Mouse (Mus musculus) urinary bladder, postnatal 36 days (tissue): ENCODE measurements around the gene Trib3.

Source experiments
- DNase-seq, 2 experiments: peaks; one replicate each; pipeline ENCODE4 v3.0.0; 2022; ENCODE audit warnings: low spot score in 2 of 2, mixed read lengths in 1 of 2

The Trib3 gene

DNA sequence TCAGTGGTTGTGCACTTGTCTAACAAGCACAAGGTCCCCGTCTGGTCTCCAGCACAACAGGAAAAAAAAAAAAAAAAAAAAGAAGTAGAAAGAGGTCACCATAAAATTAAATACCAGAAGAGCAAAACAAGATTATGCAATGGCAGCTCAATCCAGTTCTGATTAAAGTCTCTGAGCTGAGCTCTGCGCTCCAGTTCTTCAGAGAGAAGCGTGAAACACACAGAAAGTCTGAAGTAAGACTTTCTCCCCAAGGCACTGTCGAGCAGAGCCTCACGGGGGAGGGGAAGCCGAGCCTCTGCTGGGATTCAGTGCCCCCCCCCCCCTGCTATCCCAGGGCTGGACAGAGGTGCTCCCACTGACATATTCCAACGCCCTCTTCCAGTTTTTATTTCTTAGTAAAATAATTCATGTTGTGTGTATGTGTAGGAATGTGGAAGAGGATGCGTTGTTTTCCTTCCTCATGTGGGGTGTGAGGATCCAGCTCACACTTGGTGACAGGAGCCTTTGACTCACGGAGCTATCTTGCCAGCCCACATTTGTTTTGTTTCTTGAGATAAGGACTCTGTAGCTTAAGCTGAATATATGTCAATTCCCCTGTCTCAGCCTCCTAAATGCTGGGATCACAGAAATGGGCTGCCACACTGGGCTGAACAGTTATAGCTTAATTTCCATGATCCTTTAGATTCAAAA, 3.1 kb upstream of the Trib3 start:
- no peak for DNase-seq

DNA sequence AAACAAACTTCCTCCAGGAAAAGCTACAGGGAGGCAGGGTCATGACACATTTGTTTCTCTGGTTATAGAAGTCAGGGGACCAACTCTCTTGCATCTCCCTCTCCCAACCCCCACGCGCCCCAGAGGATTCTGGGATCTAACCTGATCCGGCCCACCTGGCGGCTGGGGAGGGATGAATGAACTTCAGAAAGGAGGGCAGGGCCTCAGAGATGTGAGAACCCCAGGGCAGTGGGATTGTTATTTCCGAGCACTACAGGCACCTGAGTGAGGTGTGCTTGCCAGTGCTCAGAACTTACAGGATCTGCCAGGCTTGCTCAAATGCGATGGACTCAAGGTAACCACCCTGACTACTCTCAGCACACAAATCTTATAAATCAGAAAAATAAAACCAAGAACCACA, 1.6 kb upstream of the Trib3 start:
- DNase-seq, result no peak

DNA sequence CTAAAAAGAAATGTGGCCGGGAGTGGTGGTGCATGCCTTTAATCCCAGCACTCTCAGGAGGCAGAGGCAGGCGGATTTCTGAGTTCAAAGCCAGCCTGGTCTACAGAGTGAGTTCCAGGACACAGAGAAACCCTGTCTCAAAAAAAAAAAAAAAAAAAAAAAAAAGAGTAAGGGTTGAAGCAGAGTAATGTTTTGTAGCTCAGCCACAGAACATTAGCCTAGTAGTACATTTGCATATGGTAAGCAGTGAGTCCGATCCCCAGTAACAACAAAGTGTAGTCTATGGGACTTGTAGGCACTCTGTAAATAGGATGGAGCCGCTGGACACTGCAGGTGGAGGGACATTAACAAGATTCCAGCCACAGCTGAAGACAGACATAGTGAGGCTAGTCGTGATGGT, 1.1 kb upstream of the Trib3 start:
- DNase-seq, result no peak

DNA sequence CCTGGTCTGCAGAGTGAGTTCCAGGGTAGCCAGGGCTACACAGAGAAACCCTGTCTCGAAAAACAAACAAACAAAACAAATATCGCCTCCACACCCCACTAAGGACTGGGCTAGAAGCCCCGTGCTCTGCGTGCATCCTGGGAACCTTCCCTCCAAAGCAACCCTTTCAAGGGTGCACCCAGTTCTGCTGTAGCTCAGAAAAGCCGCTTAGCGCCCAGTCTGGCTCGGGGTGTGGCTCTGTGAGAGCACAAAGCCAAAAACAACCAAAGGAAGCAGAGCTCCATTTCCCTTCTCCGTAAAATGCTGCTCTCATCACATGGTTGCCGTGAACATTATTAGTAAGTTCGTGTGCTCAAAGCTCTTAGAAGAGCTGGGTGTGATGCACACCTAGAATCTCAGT, 529 bp upstream of the Trib3 start:
- DNase-seq, result no peak

DNA sequence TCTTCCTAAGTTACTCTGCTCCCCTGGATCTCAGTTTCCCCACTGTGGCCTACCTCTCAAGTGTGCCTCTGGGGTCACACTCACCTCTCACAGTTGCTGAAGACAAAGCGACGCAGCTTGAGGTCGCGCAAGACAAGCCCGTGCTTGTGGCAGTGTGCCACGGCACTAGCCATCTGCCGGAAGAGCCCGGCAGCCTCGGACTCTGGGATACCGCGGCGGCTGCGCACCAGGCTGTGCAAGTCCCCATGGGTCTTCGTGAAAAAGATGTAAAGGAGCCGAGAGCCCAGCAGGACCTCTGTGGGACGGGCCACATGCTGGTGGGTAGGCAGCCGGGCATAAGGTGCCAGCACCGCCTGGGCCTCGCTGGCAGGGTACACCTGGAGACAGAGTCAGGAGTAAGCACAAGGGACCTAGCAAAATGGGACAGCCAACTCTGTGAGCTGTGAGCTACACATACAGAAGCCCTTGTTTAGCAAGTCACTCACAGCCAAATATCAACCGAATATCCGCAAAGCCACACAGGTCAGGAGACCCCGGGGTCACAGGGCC, 4.1 kb downstream of the Trib3 start:
- DNase-seq, result no peak

DNA sequence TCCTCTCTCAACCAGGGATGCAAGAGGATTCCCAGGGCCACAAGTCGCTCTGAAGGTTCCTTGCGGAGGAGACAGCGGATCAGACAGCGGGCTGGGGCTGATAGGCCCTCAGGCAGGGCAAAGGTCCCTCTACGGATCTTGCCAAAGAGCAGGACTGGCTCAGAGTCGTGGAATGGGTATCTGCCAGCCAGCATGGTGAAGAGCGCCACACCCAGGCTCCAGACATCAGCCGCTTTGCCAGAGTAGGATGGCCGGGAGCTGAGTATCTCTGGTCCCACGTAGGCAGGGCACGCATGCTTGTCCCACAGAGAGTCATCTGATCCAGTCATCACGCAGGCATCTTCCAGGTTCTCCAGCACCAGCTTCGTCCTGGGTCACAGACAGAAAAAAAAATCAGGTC, 5.5 kb downstream of the Trib3 start:
- DNase-seq, result no peak

DNA sequence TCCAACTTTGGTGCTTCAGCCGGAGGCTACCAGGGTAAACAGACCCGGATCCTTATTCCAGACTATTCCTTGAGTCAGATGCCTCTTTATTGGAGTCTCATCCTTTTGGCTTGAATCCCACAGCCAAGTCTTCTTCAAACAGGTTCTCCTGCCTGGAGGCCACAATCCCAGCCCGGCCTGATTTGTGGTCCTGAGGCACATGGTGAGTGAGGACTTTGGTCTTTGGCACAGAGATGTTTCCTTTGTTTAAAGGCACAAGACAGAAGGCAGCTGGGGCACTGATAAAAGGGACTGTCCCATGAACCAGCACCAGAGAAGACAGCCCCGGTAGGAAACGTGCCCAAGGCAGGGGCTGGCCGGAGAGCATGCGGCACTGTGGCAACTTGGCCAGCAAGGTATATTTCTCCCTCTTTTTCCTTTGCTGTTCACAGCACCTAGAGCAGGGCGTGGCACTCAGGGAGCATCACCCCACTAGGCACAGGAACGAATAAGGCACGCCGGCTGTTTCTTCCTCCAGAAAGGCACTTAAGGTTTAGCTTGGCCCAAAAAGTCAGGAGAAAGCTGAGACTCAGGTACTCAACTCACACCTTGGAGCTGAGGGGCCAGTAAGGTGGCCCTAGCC, 6.1 kb downstream of the Trib3 start:
- no peak for DNase-seq

DNA sequence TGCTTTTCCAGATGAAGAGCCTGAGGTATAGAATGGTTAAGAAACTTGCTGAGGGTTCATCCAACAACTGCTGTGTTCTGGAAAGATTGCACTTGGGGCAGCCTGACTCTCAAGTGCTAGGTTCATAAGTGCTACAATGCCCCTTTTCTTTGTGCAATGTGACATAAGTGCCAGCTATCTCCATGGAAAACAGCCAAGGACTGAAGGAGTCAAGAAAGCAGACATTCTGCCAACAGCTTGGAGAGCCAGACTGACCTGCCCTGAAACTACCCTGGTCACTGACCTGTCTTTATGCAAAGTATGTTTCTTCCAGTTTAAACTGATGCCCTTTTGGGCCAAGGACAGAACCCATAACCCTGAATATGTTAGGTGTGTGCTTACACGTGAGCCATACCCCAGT, 7.0 kb downstream of the Trib3 start:
- DNase-seq, result no peak

DNA sequence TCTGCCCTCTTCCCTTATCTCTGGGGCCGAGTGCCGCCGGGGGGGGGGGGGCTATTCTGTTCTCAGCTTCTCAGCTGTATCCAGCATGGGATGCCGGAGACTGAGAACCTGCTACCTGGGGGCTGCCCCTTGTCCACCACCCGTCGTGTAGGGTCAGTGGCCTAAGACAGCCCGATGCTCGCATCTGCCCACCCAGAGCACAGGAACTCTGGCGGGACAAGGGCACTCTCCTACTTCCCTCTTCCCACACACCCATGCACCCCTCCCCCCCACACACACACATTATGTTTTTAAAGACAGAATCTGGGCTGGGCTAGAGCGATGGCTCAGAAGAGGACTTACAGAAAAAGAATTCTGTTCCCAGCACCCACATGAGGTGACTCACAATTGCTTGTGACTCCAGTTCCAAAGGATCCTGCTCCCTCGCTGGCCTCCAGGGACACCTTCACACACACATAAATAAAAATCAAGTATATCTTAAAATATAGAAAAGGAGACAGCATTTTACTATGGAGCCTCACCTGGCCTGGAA, 8.5 kb downstream of the Trib3 start:
- DNase-seq, result no peak

DNA sequence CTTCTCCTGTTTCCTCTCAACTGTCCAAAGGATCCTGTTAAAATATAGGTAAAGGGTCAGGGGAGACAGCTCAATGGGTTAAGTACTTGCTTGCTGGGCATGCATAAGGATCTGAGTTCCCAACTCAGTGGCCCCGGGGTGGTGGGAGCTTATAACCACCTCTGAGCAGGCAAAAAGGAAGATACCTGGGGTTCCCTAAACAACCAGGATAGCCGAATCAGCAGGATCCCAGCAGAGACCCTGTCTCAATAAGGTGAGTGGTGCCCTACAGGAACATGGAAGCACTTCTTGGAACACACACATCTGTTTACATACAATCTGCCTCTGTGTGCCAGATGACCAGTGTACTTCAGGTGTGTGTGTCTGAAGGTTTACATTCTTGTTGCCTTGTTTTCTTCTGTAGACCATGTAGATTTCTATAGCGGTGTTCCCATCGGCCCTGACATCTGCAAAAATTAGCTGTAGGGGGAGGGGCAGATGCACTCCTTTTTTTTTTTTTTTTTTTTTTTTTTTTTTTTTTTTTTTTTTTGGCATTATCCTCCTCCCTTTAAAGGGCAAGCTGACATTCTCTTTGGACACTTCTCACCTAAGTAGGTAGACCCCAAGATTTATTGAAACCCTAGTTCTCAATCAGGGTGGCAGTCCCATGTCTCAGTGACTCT, 10.4 kb downstream of the Trib3 start:
- DNase-seq, result no peak

DNA sequence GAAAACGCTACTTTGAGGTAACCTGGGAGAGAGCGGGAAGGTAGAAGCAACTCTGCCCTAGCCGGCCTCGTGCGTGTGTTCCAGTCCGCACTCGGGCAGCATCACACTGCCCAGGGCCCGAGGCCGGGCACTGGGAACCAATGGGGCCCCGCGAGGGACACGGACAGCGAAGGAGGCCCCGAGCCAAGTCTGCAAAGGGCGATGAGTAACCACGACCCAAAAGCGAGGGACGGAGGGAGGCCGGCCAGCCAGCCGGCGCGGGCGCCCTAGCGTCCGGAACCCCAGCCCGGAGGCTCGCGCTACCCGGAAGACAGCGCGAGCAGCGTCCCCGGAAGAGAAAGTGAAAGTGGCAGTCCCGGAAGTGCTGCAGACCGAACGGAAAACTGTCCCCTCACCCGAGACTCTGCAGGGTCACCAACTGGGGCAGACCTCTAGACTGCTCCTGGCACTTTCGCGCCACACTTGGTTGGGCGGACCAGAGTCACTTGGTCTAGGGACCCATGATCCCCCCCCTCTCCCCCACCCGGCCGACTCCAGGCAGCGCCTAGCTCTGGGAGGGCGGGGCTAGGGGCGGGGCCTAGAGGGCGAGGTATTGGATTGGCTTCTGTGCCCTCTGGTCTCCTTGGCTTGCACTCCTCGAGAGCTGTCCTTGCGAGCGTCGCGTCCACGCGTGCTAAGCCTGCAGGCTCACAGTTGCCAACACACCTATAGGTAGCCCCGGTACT, 11.6 kb downstream of the Trib3 start, which contains the start of gene Rbck1:
Gene Rbck1, minus strand, starts transcription at position 553 of the 725 bp plus-strand sequence.
- peak; percentile 83 to 86 for DNase-seq

DNA sequence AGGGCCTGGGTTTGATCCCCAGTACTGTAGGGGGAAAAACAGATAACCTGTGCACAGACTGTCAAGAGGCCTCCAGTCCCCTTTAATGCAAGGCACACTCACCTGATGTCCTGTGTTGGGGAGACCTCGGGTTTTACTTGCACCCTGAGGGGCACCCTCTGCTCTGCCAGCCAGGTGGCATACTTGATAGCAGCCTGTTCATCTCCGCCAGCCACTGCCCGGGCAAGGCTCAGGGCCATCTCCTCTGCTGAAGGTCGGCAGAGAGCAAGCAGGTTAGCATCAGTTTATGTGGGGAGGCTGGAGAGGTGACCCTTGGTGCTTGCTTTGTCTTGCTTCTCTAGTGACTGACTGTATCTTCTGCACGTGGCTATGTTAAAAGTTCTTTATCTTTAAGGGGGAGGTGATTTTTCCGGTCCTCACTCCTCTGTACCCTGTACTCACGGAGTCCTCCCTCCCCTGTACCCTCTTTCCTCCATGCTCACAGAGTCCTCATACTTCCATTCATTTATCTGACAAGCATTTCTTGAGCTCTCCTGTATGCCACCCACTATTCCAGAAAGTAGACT, 12.9 kb downstream of the Trib3 start:
- DNase-seq, result no peak

DNA sequence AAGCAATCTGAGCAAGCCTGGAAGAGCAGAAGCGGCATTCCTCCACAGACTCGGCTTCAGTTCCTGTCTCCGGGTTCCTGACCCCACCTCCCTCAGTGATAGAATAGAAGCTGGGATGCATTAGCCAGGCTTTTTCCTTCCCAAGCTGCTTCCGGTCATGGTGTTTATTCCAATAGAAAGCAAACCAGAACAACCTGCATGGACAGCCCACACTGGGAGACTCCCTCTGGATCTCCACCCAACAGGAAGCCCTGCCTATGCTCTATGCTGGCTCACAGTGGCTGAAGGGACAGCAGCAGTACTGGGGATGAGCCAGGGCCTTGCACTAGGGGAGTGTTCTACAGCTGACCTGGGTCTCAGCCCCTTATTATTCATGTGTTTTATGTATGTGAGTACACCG, 15.9 kb downstream of the Trib3 start:
- DNase-seq, result no peak

DNA sequence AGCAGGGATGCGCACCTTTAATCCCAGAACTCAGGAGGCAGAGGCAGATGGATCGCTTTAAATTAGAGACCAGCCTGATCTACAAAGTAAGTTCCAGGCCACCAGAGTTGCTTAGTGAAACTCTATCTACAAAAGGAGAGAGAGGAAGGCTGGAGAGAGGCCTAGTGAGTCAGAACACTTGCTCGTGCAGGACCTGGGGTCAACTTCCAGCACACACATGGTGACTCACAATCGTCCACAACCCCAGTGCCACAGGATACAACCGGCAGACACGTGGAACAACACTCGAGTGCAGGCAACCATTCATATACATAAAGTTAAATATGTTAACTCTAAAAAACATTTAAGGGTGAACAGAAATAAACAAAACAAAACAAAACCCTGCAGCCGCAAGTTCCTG, 17.2 kb downstream of the Trib3 start:
- no peak for DNase-seq

DNA sequence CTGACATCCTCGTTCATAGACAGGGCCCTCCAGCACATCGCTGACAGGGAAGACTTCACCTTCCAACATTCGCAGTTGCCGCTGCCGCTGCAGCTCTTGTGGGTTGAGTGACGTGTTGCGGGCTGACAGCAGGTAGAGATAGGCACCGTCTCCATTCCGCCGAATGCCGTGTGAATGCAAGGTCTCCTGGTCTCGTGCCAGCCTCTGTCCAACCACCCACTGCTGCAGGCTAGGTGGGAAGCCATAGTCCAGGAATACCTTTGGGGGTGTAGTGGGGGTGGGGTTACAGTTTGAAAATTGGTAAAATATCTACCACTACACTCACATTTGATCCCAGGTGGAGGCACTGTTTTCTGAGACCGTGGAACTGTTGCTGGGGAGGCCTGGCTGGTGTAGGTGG, 17.7 kb downstream of the Trib3 start:
- DNase-seq, result no peak

DNA sequence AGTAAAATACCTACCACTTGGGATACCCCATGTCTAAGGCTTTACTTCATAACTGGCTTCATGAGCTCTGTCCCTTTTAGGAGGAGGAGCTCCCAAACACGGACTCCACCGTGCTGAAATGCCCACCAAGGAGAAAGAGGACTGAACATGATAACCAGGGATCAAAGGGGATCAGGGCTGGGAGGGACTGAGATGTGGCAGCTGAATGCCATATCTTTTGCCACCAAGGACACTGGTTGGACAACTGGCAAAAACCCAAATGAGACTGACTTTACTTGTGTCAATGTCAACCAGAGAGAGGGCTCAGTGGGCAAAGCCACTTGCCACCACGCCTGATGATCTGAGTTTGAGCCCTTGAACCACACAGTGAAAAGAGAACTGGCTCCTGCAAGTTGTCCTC, 19.0 kb downstream of the Trib3 start:
- no peak for DNase-seq

DNA sequence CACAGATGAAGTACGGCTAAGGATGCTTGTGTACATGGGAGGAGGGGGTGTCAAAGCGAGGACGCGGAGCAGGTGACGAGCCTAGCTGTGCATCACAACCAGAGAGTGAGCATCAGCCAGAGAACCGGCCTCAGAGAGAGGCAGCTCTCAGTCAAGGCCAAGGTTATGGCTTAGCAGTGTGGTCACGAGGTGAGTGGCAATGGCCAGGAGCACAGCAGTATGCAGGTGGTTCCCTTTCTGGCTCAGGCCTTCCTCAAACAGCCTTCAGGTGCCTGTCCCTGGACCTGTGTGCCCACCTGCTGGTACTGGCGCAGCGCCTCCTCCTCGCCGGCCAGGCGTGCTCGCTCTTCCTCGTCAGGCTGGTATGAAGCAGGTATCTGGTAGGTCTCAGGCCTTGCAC, 19.9 kb downstream of the Trib3 start:
- DNase-seq, result no peak

DNA sequence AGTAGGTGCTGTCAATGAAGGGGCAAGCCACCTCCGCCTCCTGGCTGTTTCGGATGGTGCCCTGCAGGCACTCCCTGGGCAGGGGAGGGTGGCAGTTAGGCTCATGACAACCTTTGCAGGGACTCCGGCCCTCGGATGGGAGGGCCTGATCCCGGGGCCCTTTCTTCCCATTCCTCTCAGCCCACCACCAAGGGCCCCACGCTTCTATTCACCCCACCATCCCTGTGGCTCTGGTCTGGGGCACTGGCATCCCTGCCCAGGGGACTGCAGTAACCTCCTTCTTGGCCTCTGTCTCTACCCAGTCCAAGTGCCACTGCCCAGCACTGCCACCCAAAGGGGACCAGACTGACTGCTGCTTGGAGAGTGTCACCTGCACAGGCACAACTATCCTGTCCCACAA, 21.6 kb downstream of the Trib3 start:
- no peak for DNase-seq

DNA sequence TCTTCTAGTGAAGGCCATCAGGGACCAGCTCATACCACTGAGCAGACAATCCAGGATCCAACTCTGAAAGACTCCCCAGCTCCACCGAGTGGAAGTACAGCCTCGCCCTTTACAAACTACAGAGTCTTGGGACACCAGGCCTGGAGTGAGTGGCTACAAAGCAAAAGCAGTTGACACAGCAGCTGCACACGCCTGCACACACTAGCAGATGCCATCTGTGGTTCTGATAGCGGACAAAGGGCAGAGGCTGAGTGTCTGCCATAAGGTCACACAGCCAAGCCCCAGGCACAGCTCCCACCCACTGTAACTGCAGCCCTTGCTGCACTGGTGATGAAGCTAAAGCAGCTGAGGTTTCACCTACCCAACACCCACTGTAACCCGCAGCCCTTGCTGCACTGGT, 22.3 kb downstream of the Trib3 start:
- DNase-seq, result no peak

DNA sequence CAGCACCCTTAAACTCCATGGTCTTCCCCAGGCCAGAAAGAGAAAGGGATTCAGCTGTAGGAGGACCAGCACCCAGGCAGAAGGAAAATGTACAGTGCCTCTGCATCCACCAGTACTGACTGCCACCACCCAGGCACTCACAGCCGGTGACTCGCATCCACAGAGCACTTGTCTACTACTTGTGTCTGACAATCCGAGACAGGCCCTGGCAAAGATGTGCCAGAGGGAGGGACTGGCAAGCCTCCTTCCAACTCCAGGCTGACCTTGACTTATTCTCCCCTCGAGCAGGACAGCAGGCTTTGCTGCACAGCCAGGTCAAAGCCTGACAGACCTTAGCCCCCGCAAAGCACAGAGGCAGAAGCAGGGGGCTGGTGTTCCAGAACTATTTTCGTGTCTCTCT, 26.8 kb downstream of the Trib3 start:
- DNase-seq, result no peak

DNA sequence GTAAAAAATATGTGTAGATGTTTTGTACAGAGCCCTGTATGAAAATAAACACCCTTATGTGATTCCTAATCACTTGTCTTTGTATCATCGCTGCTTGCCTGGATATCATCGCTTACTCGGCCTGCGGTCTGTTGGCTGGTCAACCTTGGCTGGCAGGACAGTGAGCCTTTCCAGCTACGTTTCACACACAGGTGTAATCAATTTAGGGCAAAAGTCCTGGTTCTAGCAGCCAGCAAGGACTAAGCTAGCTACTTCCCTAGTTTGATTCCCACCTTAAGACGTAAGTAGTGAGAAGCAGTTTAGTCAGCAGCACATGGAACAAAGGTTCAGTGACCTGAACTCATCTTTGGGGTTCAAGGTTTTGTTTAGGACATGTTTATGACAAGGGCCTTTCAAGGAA, 29.9 kb downstream of the Trib3 start:
- DNase-seq, result no peak

DNA sequence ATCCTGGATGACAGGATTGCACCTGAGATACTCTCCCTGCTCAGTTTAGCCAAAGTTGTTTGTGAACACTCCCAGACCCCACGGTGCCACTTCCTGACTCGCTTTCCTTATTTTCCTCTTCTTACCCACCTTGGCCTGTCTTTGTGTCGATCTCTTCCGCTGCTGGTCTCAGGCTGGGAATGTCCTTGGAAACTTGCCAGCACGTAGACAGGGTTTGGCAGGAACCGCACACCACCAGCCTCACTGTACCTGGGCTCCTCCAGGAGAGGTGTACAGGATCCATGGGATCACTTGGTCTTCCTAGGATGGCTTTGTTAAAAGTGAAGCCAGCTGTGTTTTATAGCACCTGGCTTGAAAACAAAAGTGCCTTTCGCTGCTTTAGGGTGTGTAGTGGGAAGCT, 30.8 kb downstream of the Trib3 start:
- DNase-seq, result no peak
